Mouse (Mus musculus): ENCODE measurements around the gene Gtpbp3. TPM values are rescaled to one million over a fixed set of nuclear protein-coding genes. Genes with fewer than 3 reads are reported as not detected.

Gene Gtpbp3
- total RNA-seq, 2 experiments from 2014 or later = 9.6 to 11.5 TPM

- DNase-seq = no peak
Measured at GRCm38 (mm10) chr8:71534263-71534810, 46.4 kb downstream of the Gtpbp3 start.

- DNase-seq = no peak
Measured at GRCm38 (mm10) chr8:71535663-71536062, 47.8 kb downstream of the Gtpbp3 start.

GRCm38 (mm10) chr8:71537028-71537867 is 49.3 kb downstream of the Gtpbp3 start, which contains the start of gene Bst2:
Bst2 (minus strand) TSS chr8:71537456.
- DNase-seq = peak; percentile 81

- peak; percentile 97 for DNase-seq
Measured at GRCm38 (mm10) chr8:71542632-71543343, 54.9 kb downstream of the Gtpbp3 start, which contains the start of gene Mvb12a. Mvb12a (plus strand) TSS chr8:71542922.

GRCm38 (mm10) chr8:71543755-71544154 is 55.9 kb downstream of the Gtpbp3 start:
- DNase-seq = no peak

- DNase-seq = no peak
Measured at GRCm38 (mm10) chr8:71545053-71545452, 57.1 kb downstream of the Gtpbp3 start.

GRCm38 (mm10) chr8:71547590-71547989 is 59.7 kb downstream of the Gtpbp3 start:
- DNase-seq = no peak

Other genes starting within 250 kb of the Gtpbp3 start
- gene Myo9b, start 215.4 kb upstream of the Gtpbp3 start, total RNA-seq (2021) = 10 to 100 TPM in 1 of 2 experiments, 1 to 10 TPM in 1; 9.1 to 12.2 TPM
- 10 to 100 TPM in 1 of 2 experiments, 1 to 10 TPM in 1; 7.4 to 11.3 TPM for gene Haus8, start 215.2 kb upstream of the Gtpbp3 start, total RNA-seq (2021)
- gene Use1, start 121.3 kb upstream of the Gtpbp3 start, total RNA-seq (2021) = 10 to 100 TPM; 84.5 to 94.4 TPM
- 1 to 10 TPM; 6.9 to 8.0 TPM for gene Ocel1, start 116.8 kb upstream of the Gtpbp3 start, total RNA-seq (2021)
- gene Nr2f6, start 106.1 kb upstream of the Gtpbp3 start, total RNA-seq (2021) = 10 to 100 TPM; 21.6 to 21.7 TPM
- gene Ushbp1, start 92.3 kb upstream of the Gtpbp3 start, total RNA-seq (2021) = 1 to 10 TPM; 5.5 to 9.9 TPM
- gene Babam1, start 91.2 kb upstream of the Gtpbp3 start, total RNA-seq (2021) = 10 to 100 TPM; 59.2 to 71.2 TPM
- gene Ankle1, start 82.1 kb upstream of the Gtpbp3 start, total RNA-seq (2021) = under 1 TPM; 0.20 to 0.29 TPM
- gene Abhd8, start 24.4 kb upstream of the Gtpbp3 start, total RNA-seq (2021) = 10 to 100 TPM; 27.6 to 28.9 TPM
- 10 to 100 TPM; 62.6 to 75.2 TPM for gene Mrpl34, start 23.1 kb upstream of the Gtpbp3 start, total RNA-seq (2021)
- gene Dda1, start 18.9 kb upstream of the Gtpbp3 start, total RNA-seq (2021) = 10 to 100 TPM; 23.9 to 24.9 TPM
- gene Ano8, start 2.1 kb upstream of the Gtpbp3 start, total RNA-seq (2021) = 10 to 100 TPM; 17.1 to 18.4 TPM
- gene Plvap, start 23.6 kb downstream of the Gtpbp3 start, total RNA-seq (2021) = 10 to 100 TPM in 1 of 2 experiments, 1 to 10 TPM in 1; 8.4 to 22.5 TPM
- not detected for gene Ccdc194, start 37.6 kb downstream of the Gtpbp3 start, total RNA-seq (2021)
- gene Bst2, start 49.4 kb downstream of the Gtpbp3 start, total RNA-seq (2021) = 1 to 10 TPM; 7.6 to 8.9 TPM
- 10 to 100 TPM; 23.0 to 23.6 TPM for gene Mvb12a, start 54.8 kb downstream of the Gtpbp3 start, total RNA-seq (2021)
- not detected for gene Tmem221, start 70.8 kb downstream of the Gtpbp3 start, total RNA-seq (2021)
- gene Nxnl1, start 78.5 kb downstream of the Gtpbp3 start, total RNA-seq (2021) = under 1 TPM in 1 of 2 experiments, not detected in 1; 0.24 TPM
- 10 to 100 TPM; 62.6 to 62.9 TPM for gene Slc27a1, start 80.8 kb downstream of the Gtpbp3 start, total RNA-seq (2021)
- 10 to 100 TPM; 26.3 to 26.9 TPM for gene Pgls, start 104.1 kb downstream of the Gtpbp3 start, total RNA-seq (2021)
- gene Fam129c, start 109.5 kb downstream of the Gtpbp3 start, total RNA-seq (2021) = under 1 TPM; 0.29 to 0.38 TPM
- 10 to 100 TPM; 35.3 to 36.0 TPM for gene Colgalt1, start 122.9 kb downstream of the Gtpbp3 start, total RNA-seq (2021)
- under 1 TPM in 1 of 2 experiments, not detected in 1; 0.29 TPM for gene Unc13a, start 183.7 kb downstream of the Gtpbp3 start, total RNA-seq (2021)
- 1 to 10 TPM; 1.9 to 3.0 TPM for gene Jak3, start 188.2 kb downstream of the Gtpbp3 start, total RNA-seq (2021)
- gene Insl3, start 201.1 kb downstream of the Gtpbp3 start, total RNA-seq (2021) = 1 to 10 TPM in 1 of 2 experiments, under 1 TPM in 1; 0.49 to 2.7 TPM
- gene B3gnt3, start 213.7 kb downstream of the Gtpbp3 start, total RNA-seq (2021) = 1 to 10 TPM; 1.5 to 3.8 TPM
- gene Fcho1, start 237.6 kb downstream of the Gtpbp3 start, total RNA-seq (2021) = not detected

All from gastrocnemius, postnatal 25 days (tissue).